Mouse (Mus musculus) c-Kit-positive CD71-positive TER-119-positive erythroid progenitor cells, embryonic 14.5 days (primary cell): ENCODE data around the gene Tex29.
"Not testable (repeated sequence)": the region's sequence is repeated elsewhere in the genome, so short reads cannot be mapped to it uniquely, and the experiment has no call there.

ENCODE experiments used
- DNase-seq: peaks from one replicate; pipeline ENCODE4 v3.0.0-alpha.2; 2013; ENCODE audit warnings: low spot score

Gene Tex29

DNA sequence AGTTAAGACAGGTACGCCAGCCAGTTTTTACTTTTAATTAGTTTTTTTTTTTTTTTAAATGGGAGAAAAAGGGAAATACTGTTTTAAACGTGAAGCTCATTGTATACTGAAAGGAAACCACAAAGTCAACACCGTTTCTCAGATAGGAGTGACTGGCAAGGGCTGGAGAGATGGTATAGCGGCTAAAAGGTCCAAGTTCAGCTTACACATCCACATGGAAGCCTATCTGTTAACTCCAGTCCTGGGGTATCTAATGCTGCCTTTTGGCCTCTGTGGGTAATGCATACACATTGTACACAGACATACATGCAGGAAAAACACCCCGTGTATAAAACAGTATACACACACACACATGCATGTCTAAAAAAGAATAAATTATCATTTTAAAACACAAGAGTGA is 8.3 kb upstream of the Tex29 start:
- DNase-seq: no peak

DNA sequence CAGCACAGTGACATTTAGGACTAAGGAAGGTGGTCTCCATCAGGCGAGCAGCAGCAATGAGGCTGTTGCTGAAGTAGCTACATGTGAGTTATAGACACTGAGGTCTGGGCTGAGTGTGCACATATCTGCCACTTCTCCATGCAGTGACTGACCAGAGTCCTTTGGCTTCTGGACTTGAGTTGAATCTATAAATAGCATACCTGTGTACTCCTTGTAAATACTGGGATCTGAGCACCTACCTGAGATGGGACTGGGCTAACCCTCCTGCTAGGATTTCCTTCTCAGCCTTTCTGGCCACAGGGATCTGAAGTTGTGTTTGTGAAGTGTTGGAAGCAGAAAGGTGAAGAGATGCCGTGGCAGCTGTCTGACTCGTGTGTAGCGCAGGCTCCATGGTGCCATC is 7.1 kb upstream of the Tex29 start:
- DNase-seq: no peak

DNA sequence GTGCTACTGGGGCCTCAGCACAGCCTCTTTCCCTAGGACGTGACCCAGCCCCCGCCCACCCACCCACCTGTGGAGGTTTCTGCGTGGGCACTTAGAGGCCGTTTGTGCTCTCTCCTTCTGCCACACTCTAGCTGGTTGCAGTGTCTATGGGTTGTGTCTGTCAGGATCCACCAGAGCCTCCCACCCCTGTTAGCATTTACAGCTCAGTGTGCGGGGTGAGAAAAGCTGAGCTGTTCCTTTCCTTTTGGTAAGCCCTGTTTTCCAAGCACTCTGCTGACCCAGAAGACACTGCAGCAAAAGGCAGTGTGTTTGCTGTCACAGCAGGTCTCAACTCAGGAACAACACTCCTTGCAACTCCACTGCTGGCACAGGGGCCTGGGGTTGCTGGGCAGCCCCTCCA is 6.1 kb upstream of the Tex29 start:
- DNase-seq: no peak

DNA sequence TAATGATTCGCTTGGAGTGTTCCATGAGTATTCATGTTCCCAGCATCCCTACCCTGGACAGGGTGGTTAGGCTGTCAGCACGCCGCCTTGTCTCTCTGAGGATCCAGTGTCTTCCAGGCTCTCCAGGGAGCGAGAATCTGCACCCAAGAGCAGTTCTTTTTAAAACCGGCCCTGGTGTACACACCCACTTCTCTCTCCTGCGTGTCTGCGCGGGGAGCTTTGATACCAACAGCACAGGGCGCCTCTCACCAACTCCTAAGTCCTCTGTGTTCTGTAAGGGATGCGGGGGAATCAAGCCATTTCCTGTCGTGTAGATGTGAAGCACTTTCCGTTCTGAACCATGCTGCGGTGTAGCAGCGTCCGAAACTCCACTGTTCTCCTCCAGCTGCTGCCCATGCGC is 5.6 kb upstream of the Tex29 start:
- no peak for DNase-seq

DNA sequence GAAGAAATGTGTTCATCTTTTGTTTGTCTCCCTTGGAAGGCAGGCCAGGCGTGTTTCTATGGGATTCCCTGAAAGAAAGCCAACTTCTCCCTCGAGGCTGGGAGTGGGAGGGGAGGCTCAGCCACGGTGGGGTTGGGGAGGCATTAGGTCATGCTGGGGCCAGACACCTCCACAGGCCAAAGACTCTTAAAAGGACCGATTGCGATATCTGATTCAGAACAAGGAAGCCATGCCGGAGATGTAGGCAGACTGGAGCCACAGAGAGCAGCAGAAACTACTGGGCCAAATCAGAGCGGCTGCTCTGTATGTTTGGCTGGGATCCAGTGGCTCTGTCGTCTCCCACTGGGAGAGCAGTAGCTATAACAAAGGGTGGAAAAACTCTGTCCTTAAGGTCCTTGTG is 1.3 kb downstream of the Tex29 start:
- DNase-seq: no peak

DNA sequence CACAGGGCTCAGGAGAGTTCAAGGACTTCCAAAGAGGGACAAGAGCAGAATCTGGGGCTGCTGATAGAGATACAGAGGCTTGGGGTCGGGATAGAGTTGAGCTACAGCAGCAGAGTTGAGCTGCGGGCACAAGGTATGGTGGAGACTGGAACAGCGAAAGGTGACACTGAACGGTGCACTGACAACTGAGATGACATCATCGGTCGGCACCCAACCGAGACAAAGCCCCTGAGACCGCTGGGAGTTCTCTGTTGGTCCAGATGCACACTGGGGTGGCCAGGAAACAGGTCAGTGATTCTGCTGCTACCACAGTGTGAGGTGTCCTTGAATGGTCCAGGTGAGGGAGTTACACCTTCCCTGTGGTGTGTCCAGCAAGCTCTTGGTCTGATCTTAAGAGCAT is 2.5 kb downstream of the Tex29 start:
- DNase-seq: no peak

DNA sequence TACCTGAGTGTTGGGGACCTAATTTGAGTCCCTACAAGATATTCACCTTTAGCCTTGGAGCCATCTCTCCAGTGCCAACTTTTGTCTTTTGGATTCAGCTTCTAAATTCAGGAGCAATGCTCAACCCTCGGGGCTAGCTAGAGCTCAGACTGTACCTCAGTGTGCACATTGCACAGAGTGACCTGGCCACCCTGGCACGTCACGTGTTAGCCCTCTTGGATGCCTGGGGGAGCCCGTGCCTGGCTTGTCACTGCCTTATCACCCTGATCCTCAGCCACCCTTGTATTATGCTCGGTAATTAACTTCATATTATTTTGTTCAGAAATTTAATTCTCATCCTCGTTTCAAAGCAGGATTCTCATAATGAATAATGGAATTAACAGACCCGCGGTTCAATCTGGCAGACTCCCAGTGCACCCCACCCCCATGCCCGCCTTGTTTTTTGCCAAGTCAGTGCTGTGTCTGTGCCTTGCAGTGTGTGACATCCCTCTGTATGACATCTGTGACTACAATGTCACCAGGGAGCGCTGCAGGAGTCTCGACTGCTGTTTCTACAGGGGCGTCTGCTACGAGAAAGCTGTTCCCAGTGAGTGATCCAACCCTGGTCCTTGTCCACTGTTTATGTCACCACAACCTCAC is 3.5 kb downstream of the Tex29 start:
- DNase-seq: no peak

DNA sequence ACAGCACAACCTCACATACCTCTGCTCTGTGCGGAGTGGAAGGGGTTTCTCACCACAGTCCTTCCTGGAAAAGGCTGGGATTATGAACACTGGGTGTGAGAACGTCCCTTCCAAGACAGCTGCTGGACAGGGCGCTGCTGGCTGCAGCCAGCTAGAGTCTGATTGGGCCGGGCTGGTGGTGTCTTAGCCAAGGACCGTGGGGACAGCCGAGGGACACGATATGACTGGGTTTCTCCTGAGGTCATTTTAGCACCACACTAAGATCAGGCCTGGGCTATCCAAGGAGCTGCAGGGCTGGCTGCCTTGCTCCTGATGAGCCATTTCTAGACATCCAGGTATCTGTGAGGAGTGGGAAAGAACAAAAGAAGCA is 4.0 kb downstream of the Tex29 start:
- no peak for DNase-seq

DNA sequence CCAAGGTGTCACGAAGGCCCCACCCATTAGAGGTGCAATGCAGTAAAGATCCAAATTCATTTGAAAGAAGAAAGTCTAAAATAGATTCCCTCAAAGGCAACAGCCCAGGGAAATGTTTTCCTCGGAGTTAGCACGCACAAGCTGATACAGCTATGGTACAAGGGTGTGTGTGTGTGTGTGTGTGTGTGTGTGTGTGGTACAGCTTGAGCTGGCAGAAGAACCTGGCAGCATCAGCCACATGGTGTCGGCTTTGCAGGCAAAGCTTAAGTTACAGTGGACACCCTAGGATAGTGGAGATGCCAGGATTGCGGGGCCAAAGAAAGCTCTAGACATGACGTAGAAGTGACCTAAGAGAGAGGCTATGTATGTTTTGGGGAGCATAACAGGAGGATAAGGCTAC is 6.5 kb downstream of the Tex29 start:
- DNase-seq: no peak

DNA sequence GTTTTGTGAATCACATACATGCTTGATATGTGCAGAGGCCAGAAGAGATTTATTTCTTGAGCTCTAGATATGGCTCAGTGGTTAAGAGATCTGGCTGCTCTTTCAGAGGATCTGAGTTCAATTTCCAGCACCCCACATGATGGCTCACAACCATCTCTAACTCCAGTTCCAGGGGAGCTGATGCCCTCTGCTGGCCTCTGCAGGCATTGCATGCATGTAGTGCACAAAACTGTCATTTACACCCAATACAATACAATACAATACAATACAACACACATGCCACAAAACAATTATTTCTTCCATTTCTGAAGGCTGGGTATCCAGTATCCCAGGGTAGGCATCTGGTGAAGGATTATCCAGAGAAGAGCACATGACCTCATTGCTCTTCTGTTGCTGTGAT is 27.6 kb downstream of the Tex29 start:
- no peak for DNase-seq

DNA sequence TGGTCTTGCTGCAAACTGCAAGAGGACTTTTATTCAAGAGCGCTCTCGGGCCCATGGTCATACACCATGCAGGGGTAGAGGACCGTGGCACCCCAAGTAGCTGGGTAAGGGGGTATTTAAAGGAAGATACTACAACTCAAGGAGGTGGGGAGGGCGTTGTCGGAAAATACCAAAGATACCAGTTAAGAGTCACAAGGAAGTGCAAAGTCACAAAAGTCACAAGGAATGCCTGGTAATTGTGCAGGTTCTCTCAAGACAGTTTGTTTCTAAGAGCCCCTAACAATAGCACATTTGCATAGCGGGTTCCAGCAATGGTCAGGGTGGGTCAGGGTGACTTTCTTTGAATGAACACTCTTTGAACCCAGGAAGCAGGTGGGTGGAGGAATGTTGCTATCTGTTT is 34.0 kb downstream of the Tex29 start:
- not testable (repeated sequence) for DNase-seq

DNA sequence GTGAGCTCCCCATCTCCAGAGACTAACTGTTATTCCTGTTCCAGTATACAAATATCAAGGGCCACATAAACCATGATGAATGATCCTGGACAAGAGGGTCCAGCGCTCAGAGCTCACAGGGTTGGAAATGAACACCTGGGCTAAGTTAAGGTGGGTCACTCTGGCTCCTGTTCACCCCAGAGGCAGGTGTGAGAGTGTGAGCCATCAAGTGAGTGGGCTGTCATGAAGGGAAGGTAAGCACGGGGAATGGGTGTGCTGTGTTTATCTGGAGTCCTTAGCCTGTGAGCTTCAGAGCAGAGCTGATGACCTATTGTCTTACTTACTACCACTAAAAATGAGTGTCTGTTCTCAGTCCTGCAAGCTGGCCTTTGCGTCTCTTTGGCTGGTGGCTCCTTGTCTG is 44.4 kb downstream of the Tex29 start:
- no peak for DNase-seq

DNA sequence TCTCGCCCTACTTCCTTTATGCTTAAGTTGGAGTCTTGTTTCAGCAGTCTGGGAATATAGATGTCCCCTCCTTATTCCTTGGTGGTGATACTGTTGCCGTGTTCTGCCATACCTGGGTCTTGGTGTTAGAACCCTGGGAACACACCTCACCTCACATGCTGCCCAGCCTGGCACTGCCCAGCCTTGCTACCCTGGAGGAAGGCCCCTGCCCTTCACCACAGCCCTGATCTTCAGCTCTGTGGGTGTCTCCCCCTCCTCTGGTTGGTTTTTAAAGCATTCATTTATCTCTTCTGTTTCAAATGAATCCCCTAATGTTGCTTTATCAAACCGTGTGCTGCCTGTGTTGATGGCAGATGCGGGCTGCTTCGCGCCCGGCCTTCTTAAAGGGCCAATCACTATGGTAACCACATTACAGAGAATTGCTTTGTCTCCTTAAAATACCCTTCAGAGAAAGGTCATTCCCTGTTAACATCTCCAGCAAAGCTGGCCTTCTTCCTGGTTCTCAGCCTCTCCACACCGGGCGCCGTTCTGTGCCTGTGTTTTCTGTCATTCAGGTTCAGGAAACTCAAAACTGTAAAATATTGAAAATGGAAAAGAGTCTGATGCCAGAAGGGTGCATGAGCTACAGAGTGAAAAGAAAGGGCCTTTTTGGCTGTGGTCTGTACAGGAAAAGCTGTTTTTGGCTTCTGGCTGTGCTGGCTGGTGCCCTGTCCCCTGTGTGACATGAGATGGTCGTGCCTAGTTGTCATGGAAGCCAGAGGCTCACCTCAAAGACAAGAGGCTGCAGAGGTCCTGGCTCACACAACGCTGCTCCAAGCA is 45.8 kb downstream of the Tex29 start:
- no peak for DNase-seq

DNA sequence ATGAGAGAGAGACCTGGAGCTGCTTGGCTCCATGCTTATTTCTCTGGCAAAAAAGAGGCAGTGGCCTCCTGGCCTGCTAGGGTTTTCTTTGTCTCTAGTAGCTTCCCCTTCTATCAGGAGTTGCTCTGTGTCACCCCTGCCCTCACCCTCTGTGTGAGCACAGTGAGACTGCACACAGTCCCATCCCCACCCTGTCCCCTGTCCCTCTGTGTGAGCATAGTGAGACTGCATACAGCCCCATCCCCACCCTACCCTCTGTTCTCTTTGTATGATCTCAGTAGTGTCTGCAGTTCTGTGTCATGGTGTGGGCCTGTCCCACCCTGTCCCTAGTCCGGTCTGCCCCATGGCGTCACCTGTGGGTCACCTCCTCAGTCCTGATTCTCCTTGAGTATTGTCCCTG is 46.5 kb downstream of the Tex29 start:
- DNase-seq: no peak

DNA sequence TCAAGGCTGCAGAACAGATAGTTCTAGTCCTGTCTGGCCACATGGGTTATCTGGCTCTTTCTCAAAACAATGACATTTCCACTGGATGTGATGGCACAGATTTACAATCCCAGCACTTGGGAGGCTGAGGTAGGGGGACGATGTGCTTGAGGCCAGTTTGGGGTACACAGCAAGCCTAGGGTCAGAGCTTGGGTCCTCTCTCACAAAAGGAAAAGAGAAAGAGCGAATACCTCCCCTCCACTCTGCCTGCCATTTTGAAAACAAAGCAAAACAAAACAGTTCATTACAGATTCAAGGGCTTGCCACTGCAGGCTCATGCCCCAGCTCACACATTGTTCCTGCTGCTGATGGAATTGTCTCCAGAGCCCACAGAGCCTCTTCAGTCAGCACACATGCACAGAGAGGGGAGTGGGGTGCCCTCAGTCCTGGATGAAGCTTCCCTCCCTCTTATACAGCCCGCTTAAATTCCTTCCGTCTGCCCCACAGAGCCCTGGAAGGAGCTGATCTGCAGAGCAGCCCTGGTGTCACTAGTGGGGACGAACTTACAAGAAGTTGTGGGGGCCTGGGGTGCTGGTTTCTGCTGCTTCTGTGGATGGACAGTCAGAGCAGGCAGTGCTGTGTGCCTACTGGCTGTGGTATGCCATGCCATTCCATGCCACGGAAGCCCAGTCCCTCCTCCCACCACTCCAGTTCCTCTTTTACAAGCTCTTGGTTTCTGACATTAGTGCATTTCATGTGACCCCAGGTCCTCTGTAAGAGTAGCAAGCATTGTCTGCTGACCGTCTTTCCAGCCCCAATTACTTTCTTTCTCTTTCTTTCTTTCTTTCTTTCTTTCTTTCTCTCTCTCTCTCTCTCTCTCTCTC is 49.1 kb downstream of the Tex29 start:
- no peak for DNase-seq

DNA sequence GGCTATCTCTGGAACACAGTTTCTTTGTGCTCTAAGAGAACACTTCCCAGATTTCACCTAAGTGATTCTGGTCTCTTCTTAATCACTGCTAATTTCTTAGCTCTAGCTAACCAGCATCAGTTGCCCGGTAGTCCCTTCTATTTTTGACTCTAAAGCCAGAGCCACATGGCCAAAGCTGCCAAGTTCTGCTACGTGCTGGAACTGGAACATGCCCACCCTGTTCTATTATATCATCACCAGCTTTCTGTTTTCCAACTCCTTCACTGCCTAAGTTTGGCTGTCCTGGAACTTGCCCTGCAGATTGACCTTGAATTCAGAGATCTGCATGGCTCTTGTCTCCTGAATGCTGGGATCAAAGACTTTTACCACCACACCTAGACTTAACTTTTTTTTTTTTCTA is 52.5 kb downstream of the Tex29 start:
- DNase-seq: no peak

DNA sequence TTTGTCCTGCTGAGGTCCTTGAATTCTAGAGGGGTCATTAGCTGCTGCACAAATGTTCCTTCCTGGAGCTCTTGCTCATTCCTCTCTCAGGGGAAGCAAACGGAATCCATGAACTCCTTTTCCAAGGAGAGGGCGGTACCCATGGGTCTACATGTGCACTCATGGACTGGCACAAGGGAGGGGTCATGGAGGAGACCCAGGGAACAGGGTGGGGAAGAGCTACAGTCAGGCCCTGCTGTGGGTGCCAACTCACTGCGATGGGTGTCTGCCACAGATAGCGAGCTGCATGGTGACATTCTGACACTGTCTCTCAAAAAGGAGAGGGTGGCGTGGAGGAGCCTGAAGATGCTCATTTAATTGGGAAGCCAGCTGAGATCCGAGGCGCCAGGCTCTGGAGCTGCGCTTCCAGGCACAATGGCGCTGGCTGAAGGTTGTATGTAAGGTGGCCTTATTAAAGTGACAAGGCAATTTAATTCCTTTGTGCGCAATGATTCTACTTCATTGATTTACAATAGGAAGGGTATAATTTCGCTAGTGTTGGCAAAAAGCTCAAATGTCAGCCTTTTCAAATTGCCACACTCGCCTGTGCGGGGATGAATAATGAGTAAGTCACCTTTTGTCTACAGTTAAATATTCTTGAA is 55.9 kb downstream of the Tex29 start:
- no peak for DNase-seq

DNA sequence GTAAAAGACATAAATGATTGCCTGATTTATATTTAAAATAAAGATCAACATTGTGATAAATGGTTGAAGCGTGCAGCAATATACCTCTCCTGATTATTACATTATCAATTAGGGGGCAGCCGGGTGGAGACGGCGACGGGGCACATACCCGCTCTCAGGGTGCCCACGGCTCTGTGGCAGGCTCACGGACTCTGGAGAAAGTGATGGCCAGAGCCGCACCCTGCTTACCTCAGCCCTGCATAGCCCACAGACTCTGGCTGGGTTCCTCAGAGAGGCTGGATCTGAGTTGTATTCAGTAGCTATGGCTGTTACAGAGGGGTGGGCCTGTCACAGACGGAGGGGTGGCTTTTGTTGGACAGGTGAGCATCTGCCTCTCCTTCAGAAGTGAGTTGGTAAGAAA is 56.4 kb downstream of the Tex29 start:
- DNase-seq: no peak

DNA sequence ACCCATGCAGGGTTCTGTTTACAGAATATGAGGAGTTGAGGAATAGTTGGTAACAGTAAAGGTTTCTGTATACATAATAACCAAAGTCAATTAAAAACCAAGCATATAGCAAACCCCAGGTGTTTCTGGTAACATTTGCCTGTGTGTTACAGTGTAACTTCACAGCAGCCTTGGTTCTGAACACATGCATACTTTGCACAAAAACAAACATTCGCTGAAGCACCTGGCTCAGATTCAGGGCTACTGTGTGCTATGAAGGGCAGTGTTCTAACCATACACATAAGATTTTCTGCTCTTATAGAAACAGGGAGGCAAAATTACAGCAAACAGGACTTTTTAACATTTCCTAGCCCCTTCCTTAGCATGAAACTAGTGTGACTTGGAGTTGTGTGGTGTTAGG is 58.5 kb downstream of the Tex29 start:
- no peak for DNase-seq
